Mouse (Mus musculus) liver, embryonic 14.5 days (tissue): ENCODE measurements around the gene Ralb.

ENCODE experiments used
- CTCF ChIP-seq: IDR thresholded peaks from 2 replicates; pipeline ENCODE4 v1.5.1; 2016; ENCODE audit warnings: antibody characterized with exemption, low read depth, control low read depth
- EP300 ChIP-seq: IDR thresholded peaks from 2 replicates; pipeline ENCODE4 v1.6.1; 2016; ENCODE audit warnings: antibody characterized with exemption, low read depth

DNA sequence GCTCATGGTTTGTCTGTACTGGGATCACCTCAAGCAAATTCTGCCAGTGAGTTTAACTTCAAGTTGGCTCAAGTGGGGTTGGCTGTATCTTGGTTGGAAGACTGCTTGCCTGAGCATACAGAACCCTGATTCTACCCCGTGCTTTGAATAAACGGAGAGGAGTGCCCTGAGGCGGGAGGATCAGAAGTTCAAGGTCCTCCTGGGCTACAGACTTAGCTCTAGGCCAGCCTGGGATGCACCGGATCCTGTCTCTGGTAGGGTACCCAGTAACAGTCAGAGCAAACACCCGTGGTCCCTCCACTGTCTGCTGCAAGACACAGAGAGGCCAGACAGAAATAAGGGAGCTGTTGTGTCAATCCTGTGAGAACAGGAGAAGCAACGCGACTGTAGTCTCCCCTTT is 17.1 kb upstream of the Ralb start:
- TF ChIP-seq CTCF (no peak), EP300 (no peak)
